Mouse (Mus musculus): ENCODE data around the gene Hist1h2br.
"Not testable (repeated sequence)": the region's sequence is repeated elsewhere in the genome, so short reads cannot be mapped to it uniquely, and the experiment has no call there.

The Hist1h2br gene

GRCm38 (mm10) chr13:21847883-21848282, 14.3 kb downstream of the Hist1h2br start:
- no peak for DNase-seq

- DNase-seq: not testable (repeated sequence)
Observed at GRCm38 (mm10) chr13:21850696-21851095, 17.2 kb downstream of the Hist1h2br start.

- peak; percentile 61 to 71 for DNase-seq
Observed at GRCm38 (mm10) chr13:21852215-21852945, 18.8 kb downstream of the Hist1h2br start.

GRCm38 (mm10) chr13:21855146-21855545, 21.6 kb downstream of the Hist1h2br start:
- peak; percentile 78 to 79 for DNase-seq

GRCm38 (mm10) chr13:21855698-21856162, 22.2 kb downstream of the Hist1h2br start:
- peak; percentile 56 to 69 for DNase-seq

GRCm38 (mm10) chr13:21861608-21862007, 28.1 kb downstream of the Hist1h2br start:
- DNase-seq: no peak

GRCm38 (mm10) chr13:21865503-21865902, 32.0 kb downstream of the Hist1h2br start:
- DNase-seq: not testable (repeated sequence)

GRCm38 (mm10) chr13:21880735-21881134, 47.2 kb downstream of the Hist1h2br start:
- no peak for DNase-seq

- peak; percentile 12 to 22 for DNase-seq
Observed at GRCm38 (mm10) chr13:21881878-21882669, 48.5 kb downstream of the Hist1h2br start.

GRCm38 (mm10) chr13:21882760-21883405, 49.3 kb downstream of the Hist1h2br start:
- DNase-seq: peak; percentile 30 to 48

GRCm38 (mm10) chr13:21883407-21883806, 49.9 kb downstream of the Hist1h2br start:
- DNase-seq: no peak

- DNase-seq: no peak
Observed at GRCm38 (mm10) chr13:21884586-21884985, 51.0 kb downstream of the Hist1h2br start.

Data from cerebellum, postnatal 10 days (tissue).